Mouse (Mus musculus) heart, postnatal 0 days (tissue): ENCODE results near the gene Fam92b. TPM values are rescaled to one million over a fixed set of nuclear protein-coding genes. Genes with fewer than 3 reads are reported as not detected.
A peak's percentile ranks its signal among the peaks of the same experiment; 100 is the strongest.

Experiments
- ATAC-seq: fragments of 200-750 bp; cut with Nextera tagmentation; 2 replicates; pipeline ENCODE4 v1.8.0; 2017; ENCODE audit warnings: low read depth, moderate number of reproducible peaks, moderate library complexity; ENCODE audit not compliant: insufficient read depth
- DNase-seq: peaks from one replicate; pipeline ENCODE4 v3.0.0-alpha.2; 2016; ENCODE audit warnings: low spot score
- H3K27ac ChIP-seq: fragments of 300-500 bp; sonication (generic); 2 replicates; pipeline ENCODE4 v1.5.1; 2014; ENCODE audit warnings: low read depth, mild to moderate bottlenecking
- H3K27me3 ChIP-seq: fragments of 300-500 bp; sonication (generic); 2 replicates; pipeline ENCODE4 v1.6.1; 2014; ENCODE audit warnings: low read length, mixed read lengths; ENCODE audit not compliant: control insufficient read depth, insufficient read depth
- H3K36me3 ChIP-seq: fragments of 300-500 bp; sonication (generic); replicated peaks from 2 replicates; pipeline ENCODE4 v1.6.1; 2014; ENCODE audit warnings: low read length, mixed read lengths; ENCODE audit not compliant: control insufficient read depth, insufficient read depth
- H3K4me1 ChIP-seq: fragments of 300-500 bp; sonication (generic); 2 replicates; pipeline ENCODE4 v1.6.1; 2014; ENCODE audit warnings: antibody characterized with exemption; ENCODE audit not compliant: control insufficient read depth, insufficient read depth
- H3K4me2 ChIP-seq: fragments of 300-500 bp; sonication (generic); 2 replicates; pipeline ENCODE4 v1.6.1; 2014; ENCODE audit warnings: low read depth, mild to moderate bottlenecking, low read length, moderate library complexity
- H3K4me3 ChIP-seq: fragments of 300-500 bp; sonication (generic); 2 replicates; pipeline ENCODE4 v1.5.1; 2014; ENCODE audit warnings: low read depth, low read length
- H3K9ac ChIP-seq: fragments of 300-500 bp; sonication (generic); replicated peaks from 2 replicates; pipeline ENCODE4 v1.6.1; 2014; ENCODE audit warnings: low read depth, low read length, mixed read lengths
- H3K9me3 ChIP-seq: fragments of 300-500 bp; sonication (generic); replicated peaks from 2 replicates; pipeline ENCODE4 v1.6.1; 2016; ENCODE audit warnings: low read length; ENCODE audit not compliant: control insufficient read depth
- CTCF ChIP-seq: IDR thresholded peaks from 2 replicates; pipeline ENCODE4 v1.5.1; 2016; ENCODE audit warnings: antibody characterized with exemption, control low read depth, low read depth
- EP300 ChIP-seq: IDR thresholded peaks from 2 replicates; pipeline ENCODE4 v1.6.1; 2016; ENCODE audit warnings: antibody characterized with exemption, low read depth
- WGBS: fragments of 180-500 bp; shearing (Covaris S2); extraction: QIAGEN DNeasy Blood & Tissue Kit; methylation state at CpG from one replicate; pipeline ENCODE4 v1.1.7; 2014; 5-methylcytosine and 5-hydroxymethylcytosine counted together
- polyA plus RNA-seq: library from polyadenylated mRNA; unstranded; fragments of >200 nt; fragmentation: Nextera tagmentation; extraction: Ambion mirVana; gene quantifications from 2 replicates; pipeline ENCODE4 v1.2.1, GENCODE M21; 2015
- total RNA-seq: library from RNA; depleted of rRNA; stranded (reverse); fragments of >200 nt; gene quantifications from 2 replicates; pipeline ENCODE4 v1.2.3, GENCODE M21; 2014; ENCODE audit warnings: low replicate concordance

The Fam92b gene
- total and polyA plus RNA-seq, 2 experiments from 2014 or later = not detected

GRCm38 (mm10) chr8:120189440-120189839, 12.2 kb upstream of the Fam92b start:
- H3K4me2 ChIP-seq = no peak overlapping the region
- no peak overlapping the region for H3K27ac ChIP-seq
- no peak overlapping the region for H3K9ac ChIP-seq
- peaks cover 40% of the 10 kb centered on the region for H3K4me1 ChIP-seq
- H3K27me3 ChIP-seq = no peaks in the 10 kb centered on the region
- no peaks in the 10 kb centered on the region for H3K36me3 ChIP-seq
- H3K9me3 ChIP-seq = no peaks in the 10 kb centered on the region
- no peak overlapping the region for H3K4me3 ChIP-seq
- DNase-seq (no peak), ATAC-seq (no peak)
- TF ChIP-seq CTCF (no peak), EP300 (no peak)
- WGBS = 68% methylated on average over 6 of the region's 6 CpGs

- TF ChIP-seq CTCF (no peak), EP300 (peak; percentile 59; the same call in 1 of the 2 replicates)
- ATAC-seq = no peak
- 68% methylated on average over 6 of the region's 6 CpGs for WGBS
- no peak overlapping the region for H3K9ac ChIP-seq
- H3K9me3 ChIP-seq = no peaks in the 10 kb centered on the region
- H3K36me3 ChIP-seq = no peaks in the 10 kb centered on the region
- no peak overlapping the region for H3K27ac ChIP-seq
- no peak for DNase-seq
- no peaks in the 10 kb centered on the region for H3K27me3 ChIP-seq
- H3K4me1 ChIP-seq = peaks cover 43% of the 10 kb centered on the region
- H3K4me3 ChIP-seq = no peak overlapping the region
- no peak overlapping the region for H3K4me2 ChIP-seq
Measured at GRCm38 (mm10) chr8:120188510-120188909, 11.2 kb upstream of the Fam92b start.

DNA sequence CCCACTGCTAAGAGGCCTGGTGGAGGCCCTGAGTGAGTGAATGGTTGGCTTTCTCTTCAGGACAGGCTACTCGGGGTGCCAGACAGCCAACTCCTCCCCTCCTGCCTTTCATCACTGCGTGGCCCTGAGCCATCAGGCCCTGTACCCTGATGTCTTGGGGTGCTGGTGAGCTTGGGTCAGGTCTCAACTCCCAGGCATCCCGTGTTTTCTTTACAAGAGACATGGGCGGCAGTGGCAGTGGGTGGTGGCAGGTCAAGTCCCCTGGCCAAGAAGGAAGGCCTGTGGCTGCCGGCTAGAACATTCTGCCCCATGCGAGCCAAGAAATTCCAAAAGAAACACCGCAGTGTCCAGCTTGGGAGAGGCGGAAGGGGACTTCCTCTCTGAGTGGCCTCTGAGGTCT, 9.2 kb upstream of the Fam92b start:
- WGBS = 36% methylated on average over 8 of the region's 8 CpGs
- no peak for TF ChIP-seq CTCF
- TF ChIP-seq EP300 = no peak
- DNase-seq (no peak), ATAC-seq (no peak)
- no peak overlapping the region for H3K4me3 ChIP-seq
- H3K36me3 ChIP-seq = no peaks in the 10 kb centered on the region
- H3K9ac ChIP-seq = no peak overlapping the region; the same call in 1 of the 2 replicates
- no peaks in the 10 kb centered on the region for H3K9me3 ChIP-seq
- no peaks in the 10 kb centered on the region for H3K27me3 ChIP-seq
- H3K4me2 ChIP-seq = no peak overlapping the region
- no peak overlapping the region for H3K27ac ChIP-seq
- H3K4me1 ChIP-seq = peaks cover 39% of the 10 kb centered on the region

DNA sequence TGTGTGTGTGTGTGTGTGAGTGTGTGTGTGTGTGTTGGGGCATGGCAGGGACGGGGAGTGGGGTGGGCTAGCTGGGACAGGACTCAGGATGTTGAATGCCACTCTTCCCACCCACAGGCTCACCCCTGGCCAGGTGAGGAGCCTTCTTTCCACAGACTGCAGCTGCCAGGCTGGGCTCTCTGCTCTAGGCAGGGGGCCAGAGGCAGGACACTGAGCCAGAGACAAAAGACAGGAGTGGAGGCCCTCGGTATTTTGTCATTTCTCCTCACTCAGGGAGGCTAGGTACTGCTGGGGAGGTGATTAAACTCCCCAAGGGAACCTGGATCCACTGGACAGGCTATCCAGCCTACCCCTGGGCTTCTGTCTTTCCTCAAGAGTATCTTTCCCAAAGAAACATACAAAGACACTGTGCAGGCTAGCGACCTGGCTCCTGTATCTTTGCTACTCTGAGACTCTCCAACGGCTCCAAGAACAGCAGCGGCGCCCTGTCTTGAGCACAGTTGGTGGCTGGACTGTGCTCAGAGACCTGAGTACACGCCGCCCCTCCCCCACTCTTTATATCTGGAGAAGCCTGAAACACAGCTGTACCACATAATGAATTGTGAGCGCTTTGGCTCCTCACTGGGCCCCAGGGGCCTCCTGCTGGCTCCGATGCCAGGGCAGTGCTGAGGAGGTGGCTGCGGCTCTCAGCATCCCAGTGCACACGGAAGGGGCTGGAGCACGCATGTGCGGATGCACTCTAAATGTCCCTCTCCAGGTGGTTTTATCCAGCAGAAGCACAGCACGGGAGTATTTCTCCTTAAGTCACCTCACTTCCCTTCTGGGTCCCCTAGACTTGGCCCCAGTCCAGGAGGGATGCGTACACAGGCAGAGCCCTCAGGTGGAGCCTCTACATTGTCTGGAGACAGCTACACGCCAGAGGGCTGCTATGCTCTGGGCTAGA, 7.9 kb upstream of the Fam92b start:
- peak; percentile 32 for DNase-seq
- Histone ChIP-seq H3K4me1 (peaks cover 34% of the 10 kb centered on the region), H3K9ac (no peak overlapping the region), H3K9me3 (no peaks in the 10 kb centered on the region), H3K27me3 (no peaks in the 10 kb centered on the region), H3K4me2 (peak overlapping the region; percentile 9; the same call in 1 of the 2 replicates), H3K4me3 (no peak overlapping the region), H3K27ac (peak overlapping the region; percentile 51; the same call in 1 of the 2 replicates), H3K36me3 (no peaks in the 10 kb centered on the region)
- WGBS = 30% methylated on average over 17 of the region's 17 CpGs
- ATAC-seq = peak; percentile 28; the same call in 1 of the 2 replicates
- no peak for TF ChIP-seq EP300
- TF ChIP-seq CTCF = no peak

- H3K36me3 ChIP-seq = no peaks in the 10 kb centered on the region
- no peaks in the 10 kb centered on the region for H3K9me3 ChIP-seq
- H3K4me1 ChIP-seq = peaks cover 28% of the 10 kb centered on the region
- DNase-seq (no peak), ATAC-seq (0 out of 2 replicates have a peak, but pooled peaks have one; percentile 21)
- H3K4me2 ChIP-seq = no peak overlapping the region
- TF ChIP-seq EP300 (no peak), CTCF (no peak)
- no peak overlapping the region for H3K4me3 ChIP-seq
- 23% methylated on average over 8 of the region's 9 CpGs for WGBS
- no peaks in the 10 kb centered on the region for H3K27me3 ChIP-seq
- H3K27ac ChIP-seq = no peak overlapping the region
- no peak overlapping the region for H3K9ac ChIP-seq
Measured at GRCm38 (mm10) chr8:120184366-120184765, 7.1 kb upstream of the Fam92b start.
